Mouse (Mus musculus) lung, adult 2 months (tissue): ENCODE measurements around the gene Pld5. TPM values are rescaled to one million over a fixed set of nuclear protein-coding genes. Genes with fewer than 3 reads are reported as not detected.
"Not testable (repeated sequence)": the region's sequence is repeated elsewhere in the genome, so short reads cannot be mapped to it uniquely, and the experiment has no call there.

ENCODE experiments used
- DNase-seq: peaks from one replicate; pipeline ENCODE4 v3.0.0; 2022
- H3K4me1 ChIP-seq: fragments of 200-500 bp; 2 replicates; pipeline ENCODE4 v1.6.1; 2011; ENCODE audit warnings: low read length; ENCODE audit not compliant: control insufficient read depth, insufficient read depth
- H3K4me3 ChIP-seq: fragments of 200-500 bp; replicated peaks from 2 replicates; pipeline ENCODE3; 2011; ENCODE audit warnings: low read depth, mild to moderate bottlenecking, control low read depth, low read length; ENCODE audit errors: extremely low read depth
- CTCF ChIP-seq: fragments of 200-500 bp; IDR thresholded peaks from 2 replicates; pipeline ENCODE4 v1.5.1; 2011; ENCODE audit warnings: mild to moderate bottlenecking, low read length, control low read depth; ENCODE audit not compliant: insufficient read depth
- POLR2A ChIP-seq: fragments of 200-500 bp; IDR thresholded peaks from 2 replicates; pipeline ENCODE4 v1.6.1; 2011; ENCODE audit warnings: low read depth, mild to moderate bottlenecking, control low read depth, low read length, borderline replicate concordance; ENCODE audit errors: extremely low read depth
- WGBS: fragments of 180-500 bp; shearing (Covaris S2); methylation state at CpG from one replicate; pipeline ENCODE4 v1.1.7; 2018; 5-methylcytosine and 5-hydroxymethylcytosine counted together
- polyA plus RNA-seq: library from polyadenylated mRNA; depleted of rRNA; stranded (reverse); fragments of >200 nt; gene quantifications from 2 replicates; pipeline ENCODE4 v1.2.3, GENCODE M21; 2012

The Pld5 gene
- polyA plus RNA-seq, 1 experiment: not detected

- no peak for DNase-seq
- Histone ChIP-seq H3K4me1 (no peaks in the 10 kb centered on the region), H3K4me3 (no peak overlapping the region)
- 61% methylated on average over 4 of the region's 4 CpGs for WGBS
- no peak for TF ChIP-seq POLR2A
- TF ChIP-seq CTCF: no peak
Measured at GRCm38 (mm10) chr1:175988912-175989311, 286.2 kb downstream of the Pld5 start.

GRCm38 (mm10) chr1:175988448-175988847 is 286.7 kb downstream of the Pld5 start:
- Histone ChIP-seq H3K4me1 (no peaks in the 10 kb centered on the region), H3K4me3 (no peak overlapping the region)
- WGBS: 75% methylated on average over 5 of the region's 5 CpGs
- TF ChIP-seq CTCF (no peak), POLR2A (no peak)
- DNase-seq: no peak

GRCm38 (mm10) chr1:175979014-175979413 is 296.1 kb downstream of the Pld5 start, which contains the start of gene Rbm8a2:
TSS of gene Rbm8a2 (minus strand) at chr1:175979114.
- H3K4me3 ChIP-seq, H3K4me1 ChIP-seq, DNase-seq: not testable (repeated sequence)
- 93% methylated on average over 7 of the region's 7 CpGs for WGBS

GRCm38 (mm10) chr1:175970710-175971109 is 304.4 kb downstream of the Pld5 start:
- Histone ChIP-seq H3K4me1 (no peaks in the 10 kb centered on the region), H3K4me3 (no peak overlapping the region)
- TF ChIP-seq CTCF: no peak
- TF ChIP-seq POLR2A: no peak
- 76% methylated on average over 5 of the region's 5 CpGs for WGBS
- DNase-seq: no peak

- WGBS: 80% methylated on average over 5 of the region's 5 CpGs
- H3K4me3 ChIP-seq: no peak overlapping the region
- DNase-seq: no peak
- no peak for TF ChIP-seq CTCF
- no peaks in the 10 kb centered on the region for H3K4me1 ChIP-seq
Measured at GRCm38 (mm10) chr1:175967004-175967745, 307.9 kb downstream of the Pld5 start.

GRCm38 (mm10) chr1:175961786-175962185 is 313.3 kb downstream of the Pld5 start:
- Histone ChIP-seq H3K4me1 (no peaks in the 10 kb centered on the region), H3K4me3 (no peak overlapping the region)
- 83% methylated on average over 2 of the region's 2 CpGs for WGBS
- no peak for DNase-seq
- TF ChIP-seq CTCF (no peak), POLR2A (no peak)

GRCm38 (mm10) chr1:175950851-175951250 is 324.3 kb downstream of the Pld5 start:
- WGBS: 72% methylated on average over 2 of the region's 2 CpGs

GRCm38 (mm10) chr1:175950421-175950820 is 324.7 kb downstream of the Pld5 start:
- no peak for TF ChIP-seq CTCF
- TF ChIP-seq POLR2A: no peak
- Histone ChIP-seq H3K4me3 (no peak overlapping the region), H3K4me1 (no peaks in the 10 kb centered on the region)
- DNase-seq: no peak
- 83% methylated on average over 3 of the region's 3 CpGs for WGBS

More at GRCm38 (mm10) chr1:175950851-175951250, 324.3 kb downstream of the Pld5 start:
- no peak for TF ChIP-seq CTCF
- TF ChIP-seq POLR2A: no peak
- Histone ChIP-seq H3K4me3 (no peak overlapping the region), H3K4me1 (no peaks in the 10 kb centered on the region)
- no peak for DNase-seq

GRCm38 (mm10) chr1:175946718-175947315 is 328.3 kb downstream of the Pld5 start:
- DNase-seq: no peak
- TF ChIP-seq CTCF (no peak), POLR2A (no peak)
- Histone ChIP-seq H3K4me1 (no peaks in the 10 kb centered on the region), H3K4me3 (no peak overlapping the region)
- 61% methylated on average over 4 of the region's 4 CpGs for WGBS

GRCm38 (mm10) chr1:175943168-175943567 is 331.9 kb downstream of the Pld5 start:
- 86% methylated on average over 7 of the region's 7 CpGs for WGBS
- no peaks in the 10 kb centered on the region for H3K4me1 ChIP-seq
- TF ChIP-seq CTCF (no peak), POLR2A (no peak)
- DNase-seq: no peak
- H3K4me3 ChIP-seq: no peak overlapping the region
